Mouse (Mus musculus) spleen, postnatal 4 days (tissue): ENCODE measurements around the gene Cmc1.

ENCODE experiments used
- DNase-seq, 2 experiments: peaks; one replicate each; pipeline ENCODE4 v3.0.0; 2022; ENCODE audit warnings: low spot score in 2 of 2

Cmc1 gene

GRCm38 (mm10) chr9:118149407-118150402, at the start of gene Cmc1:
Cmc1 (minus strand) TSS chr9:118150177.
- DNase-seq = peak; percentile 87 to 90

- no peak for DNase-seq
Observed at GRCm38 (mm10) chr9:118198557-118198956, 48.6 kb upstream of the Cmc1 start.

GRCm38 (mm10) chr9:118196661-118197390, 46.8 kb upstream of the Cmc1 start:
- DNase-seq = no peak

GRCm38 (mm10) chr9:118193263-118193662, 43.3 kb upstream of the Cmc1 start:
- DNase-seq = no peak

- DNase-seq = no peak
Observed at GRCm38 (mm10) chr9:118191276-118191675, 41.3 kb upstream of the Cmc1 start.

GRCm38 (mm10) chr9:118188374-118188773, 38.4 kb upstream of the Cmc1 start:
- DNase-seq = no peak

GRCm38 (mm10) chr9:118187420-118187819, 37.4 kb upstream of the Cmc1 start:
- no peak for DNase-seq

GRCm38 (mm10) chr9:118186776-118187175, 36.8 kb upstream of the Cmc1 start:
- no peak for DNase-seq

GRCm38 (mm10) chr9:118179136-118180025, 29.4 kb upstream of the Cmc1 start:
- DNase-seq = no peak

GRCm38 (mm10) chr9:118176687-118177086, 26.7 kb upstream of the Cmc1 start:
- no peak for DNase-seq

GRCm38 (mm10) chr9:118175411-118175810, 25.4 kb upstream of the Cmc1 start:
- no peak for DNase-seq

- no peak for DNase-seq
Observed at GRCm38 (mm10) chr9:118173086-118173485, 23.1 kb upstream of the Cmc1 start.

- no peak for DNase-seq
Observed at GRCm38 (mm10) chr9:118168544-118168943, 18.6 kb upstream of the Cmc1 start.

- DNase-seq = no peak
Observed at GRCm38 (mm10) chr9:118167606-118168005, 17.6 kb upstream of the Cmc1 start.

- DNase-seq = no peak
Observed at GRCm38 (mm10) chr9:118161536-118161935, 11.6 kb upstream of the Cmc1 start.

GRCm38 (mm10) chr9:118159936-118160335, 10.0 kb upstream of the Cmc1 start:
- no peak for DNase-seq

- DNase-seq = no peak
Observed at GRCm38 (mm10) chr9:118158201-118158600, 8.2 kb upstream of the Cmc1 start.

GRCm38 (mm10) chr9:118157234-118157633, 7.3 kb upstream of the Cmc1 start:
- DNase-seq = no peak

- no peak for DNase-seq
Observed at GRCm38 (mm10) chr9:118154666-118155065, 4.7 kb upstream of the Cmc1 start.

GRCm38 (mm10) chr9:118151221-118151507, 1.2 kb upstream of the Cmc1 start:
- no peak for DNase-seq

GRCm38 (mm10) chr9:118150429-118151220, 648 bp upstream of the Cmc1 start:
- DNase-seq = peak in 1 of 2 experiments; percentile 59
